Mouse (Mus musculus): ENCODE measurements around the gene Zranb3.

DNA sequence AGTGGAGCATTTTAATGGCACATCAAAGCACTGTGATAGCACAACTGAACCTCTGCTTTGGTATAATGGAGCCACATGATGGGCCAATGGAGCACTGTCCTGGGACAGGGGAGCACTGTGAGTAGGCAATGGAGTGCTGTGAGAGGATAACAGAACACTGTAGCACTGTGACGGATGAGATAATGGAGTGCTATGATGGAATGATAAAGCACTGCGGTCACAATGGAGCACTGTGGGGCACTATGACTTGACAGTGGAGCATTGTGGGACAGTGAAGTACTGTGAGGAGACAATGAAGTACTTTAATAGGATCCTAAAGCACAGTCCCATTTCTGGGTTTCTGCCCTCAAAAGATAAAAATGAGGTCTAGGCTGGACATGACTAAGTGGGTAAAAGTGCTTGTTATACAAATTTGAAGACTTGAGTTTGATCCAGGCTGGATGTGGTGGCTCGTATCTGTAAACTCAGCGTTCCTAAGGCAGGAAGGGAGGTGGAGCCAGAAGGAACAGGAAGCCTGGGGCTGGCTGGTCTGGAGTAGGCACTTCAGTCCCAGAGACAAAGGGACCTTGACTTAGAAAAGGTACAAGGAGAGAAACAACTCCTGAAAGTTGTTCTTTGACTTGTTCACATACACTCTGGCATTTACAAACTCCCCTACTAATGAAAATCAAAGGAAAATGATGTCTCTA, 89.0 kb downstream of the Zranb3 start:
- no peak for TF ChIP-seq CTCF (IDR thresholded peaks at IDR 0.05; ENCODE audit: low read depth)
- TF ChIP-seq EP300 (IDR thresholded peaks at IDR 0.05; ENCODE audit: low read depth): 0 out of 2 replicates have a peak, but pooled peaks have one; percentile 34

All from liver, postnatal 0 days (tissue).